Mouse (Mus musculus): ENCODE measurements around the gene Dnah3.

Gene Dnah3

DNA sequence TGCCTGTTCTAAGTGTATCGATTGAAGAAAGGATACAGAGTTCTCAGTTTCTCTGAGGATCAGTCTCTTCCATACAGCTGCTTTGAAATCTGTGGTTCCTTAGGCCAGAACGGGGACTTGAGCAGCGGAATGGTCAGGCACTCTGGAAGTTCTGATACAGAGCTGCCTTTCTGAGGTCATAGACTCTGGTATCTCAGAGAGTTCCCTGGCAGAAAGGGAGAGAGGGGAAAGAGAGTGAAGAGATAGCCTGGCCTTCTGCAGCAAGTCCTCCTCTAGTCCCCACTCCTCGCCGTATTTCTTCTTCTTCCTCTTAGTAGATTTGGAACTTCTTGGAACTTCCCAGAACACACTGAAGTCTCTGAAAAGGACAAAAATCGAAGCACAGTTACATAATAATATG, at the start of gene Dnah3:
Dnah3 (minus strand) TSS at position 101 of the 400 bp plus-strand sequence.
- DNase-seq (ENCODE audit: low read depth), result no peak

DNA sequence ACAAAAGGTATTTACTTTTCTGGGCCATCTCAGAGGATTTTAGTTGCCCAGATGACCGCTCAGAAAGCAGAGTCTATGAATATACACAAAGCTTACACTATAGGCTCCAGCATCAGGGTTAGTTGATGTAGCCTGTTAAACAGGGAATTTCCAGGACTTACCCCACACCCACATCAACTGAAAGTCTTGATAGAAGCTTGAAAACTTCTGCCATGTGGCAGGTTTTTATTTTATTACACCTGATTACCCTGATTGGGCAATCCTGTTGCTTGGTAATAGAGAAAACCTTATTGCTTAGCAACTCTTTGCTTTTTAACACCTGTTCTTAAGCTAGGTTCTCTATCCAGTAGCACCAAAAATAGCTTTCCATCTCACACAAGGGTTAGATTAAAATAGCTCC, 47.7 kb upstream of the Dnah3 start:
- no peak for DNase-seq (ENCODE audit: low read depth)

DNA sequence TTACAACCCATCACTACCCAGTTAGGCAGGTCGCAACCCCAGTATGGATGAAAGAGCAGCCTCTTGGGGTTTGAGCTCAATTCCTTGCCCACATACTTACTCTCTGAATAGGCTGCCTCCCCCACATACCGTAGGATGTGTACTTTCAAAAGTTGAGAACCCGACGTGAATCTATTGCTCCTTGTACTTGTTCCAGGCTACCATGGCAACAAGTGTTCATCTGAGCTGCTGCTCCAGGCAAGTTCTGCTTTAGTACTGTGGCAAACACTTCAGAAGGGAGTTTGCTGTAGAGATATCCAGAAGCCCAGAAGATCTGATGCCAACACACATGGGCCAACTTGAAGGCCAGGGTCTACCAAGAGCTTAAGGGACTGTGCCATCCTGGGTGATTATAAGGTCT, 33.9 kb upstream of the Dnah3 start:
- no peak for DNase-seq (ENCODE audit: low read depth)

DNA sequence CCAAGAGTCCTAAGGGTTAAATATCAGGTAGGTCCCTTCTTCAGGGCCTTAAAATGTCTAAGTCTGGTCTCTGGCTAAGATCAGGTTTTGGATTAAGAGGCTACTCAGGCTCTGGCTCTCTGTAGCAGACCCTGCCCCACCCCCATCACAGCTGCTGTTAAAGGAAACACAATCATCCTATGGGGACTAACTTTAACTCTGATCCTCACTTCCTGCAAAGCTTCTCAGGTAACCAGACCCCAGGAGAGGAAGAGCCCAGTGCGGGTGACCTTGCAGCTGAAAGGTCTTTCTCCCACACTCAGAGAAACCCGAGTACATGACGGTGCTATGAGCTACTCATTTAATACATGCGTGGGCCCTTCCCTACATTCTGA, 32.6 kb upstream of the Dnah3 start:
- DNase-seq (ENCODE audit: low read depth), result no peak

DNA sequence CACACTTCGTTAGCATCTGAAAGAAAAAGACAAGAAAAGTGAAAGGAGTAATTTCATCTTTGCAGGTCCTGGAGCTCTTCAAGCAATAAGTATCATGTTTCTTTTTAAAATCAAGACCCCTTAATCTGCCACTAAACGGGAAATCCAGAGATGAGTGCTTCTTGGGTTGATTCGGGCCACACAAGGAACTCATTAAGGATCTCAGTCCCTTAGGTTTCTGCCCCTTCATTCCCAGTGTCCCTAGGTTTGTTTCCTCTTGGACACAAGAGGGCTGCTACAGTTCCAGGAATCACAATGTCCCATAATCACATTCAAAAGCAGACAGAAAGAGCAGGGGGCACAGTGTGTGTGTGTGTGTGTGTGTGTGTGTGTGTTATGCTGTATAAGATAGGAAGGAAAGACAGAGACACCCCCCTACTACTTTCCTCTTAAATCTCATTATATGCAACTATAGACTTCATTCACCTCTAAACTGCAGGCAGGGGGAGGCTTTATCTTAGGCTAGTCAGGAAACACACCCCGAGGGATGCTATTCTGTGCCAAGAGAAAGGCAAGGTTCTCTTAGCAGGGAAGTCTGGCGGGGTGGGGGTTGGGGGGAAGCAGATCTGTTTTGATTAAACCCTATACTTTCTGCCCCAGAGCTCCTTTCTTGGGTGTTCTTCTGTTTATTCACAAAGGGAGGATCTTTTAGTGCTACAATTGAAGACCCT, 32.1 kb upstream of the Dnah3 start:
- no peak for DNase-seq (ENCODE audit: low read depth)

DNA sequence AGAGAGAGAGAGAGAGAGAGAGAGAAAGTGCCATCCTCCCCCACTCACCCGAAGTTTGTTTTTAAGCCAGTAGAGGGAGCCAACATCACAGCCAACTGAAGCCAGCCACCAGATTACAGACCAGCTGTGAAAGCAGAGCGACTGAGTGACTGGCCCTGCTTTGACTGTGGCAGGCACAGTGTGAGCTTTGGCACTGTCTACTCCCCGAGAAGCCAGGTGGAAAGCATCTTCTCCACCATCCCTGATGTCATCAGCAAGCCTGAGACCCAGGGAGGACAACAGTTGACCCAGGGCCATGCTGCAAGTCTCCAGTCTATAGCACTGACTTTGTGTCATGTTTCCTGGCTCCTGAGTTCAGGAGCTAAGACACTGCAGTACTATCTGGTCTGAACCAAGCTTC, 29.8 kb upstream of the Dnah3 start:
- DNase-seq (ENCODE audit: low read depth), result peak; percentile 37

DNA sequence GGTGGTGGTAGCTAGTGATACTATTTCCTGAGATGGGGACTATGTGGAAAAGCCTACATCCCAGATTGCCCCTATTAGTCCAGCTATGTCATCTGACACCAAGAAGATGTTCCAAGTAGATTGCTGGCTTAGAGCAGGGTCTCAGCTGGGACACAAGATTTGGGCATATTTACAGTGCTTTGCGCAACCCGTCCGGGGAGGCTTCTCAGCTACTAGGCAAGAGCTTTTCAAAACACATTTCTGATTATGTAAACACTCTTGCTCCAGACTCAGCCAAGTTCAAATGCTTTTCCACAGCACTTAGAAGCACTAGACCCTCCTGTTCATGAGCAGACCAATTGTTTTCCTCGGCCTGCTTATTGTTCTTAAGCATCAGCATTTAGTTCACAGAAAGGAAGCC, 28.7 kb upstream of the Dnah3 start:
- DNase-seq (ENCODE audit: low read depth), result no peak

DNA sequence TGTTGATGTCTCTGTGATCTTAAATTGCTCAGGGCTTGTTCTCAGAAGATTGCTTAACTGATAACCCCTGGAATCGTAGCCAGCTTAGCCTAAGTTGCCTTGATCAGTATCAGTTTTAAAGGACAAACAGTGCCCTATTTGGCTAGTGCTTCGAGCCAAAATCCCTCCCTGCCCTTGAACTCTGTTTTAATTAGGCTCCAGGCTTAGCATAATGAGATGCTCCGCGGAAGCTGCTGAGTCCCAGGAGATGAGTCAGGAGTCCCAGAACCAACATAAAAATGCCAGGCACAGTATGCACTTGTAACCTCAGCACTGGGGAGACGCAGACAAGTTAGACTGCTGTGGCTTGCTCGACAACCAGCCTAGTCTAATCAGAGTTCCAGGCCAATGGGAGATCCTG, 22.4 kb upstream of the Dnah3 start:
- no peak for DNase-seq (ENCODE audit: low read depth)

DNA sequence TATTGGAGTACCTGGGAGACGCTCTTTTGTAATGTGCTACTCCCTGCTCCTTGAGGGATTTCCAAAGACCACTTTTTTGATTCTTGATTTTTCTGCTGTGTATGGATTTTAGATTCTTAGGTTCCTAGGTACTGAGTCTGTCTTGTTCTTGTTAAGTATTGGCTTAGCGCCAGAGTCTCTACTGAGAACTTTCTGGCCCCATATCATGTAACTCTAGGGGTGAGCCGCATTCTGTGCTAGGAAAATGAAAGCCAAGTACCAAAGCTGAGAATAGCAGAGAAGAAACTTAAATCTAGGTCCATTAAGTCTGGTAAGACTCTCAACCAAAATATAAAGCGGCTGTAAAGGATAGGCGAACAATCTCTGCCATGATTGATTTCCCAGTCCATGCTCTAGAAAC, 21.9 kb upstream of the Dnah3 start:
- DNase-seq (ENCODE audit: low read depth), result no peak

DNA sequence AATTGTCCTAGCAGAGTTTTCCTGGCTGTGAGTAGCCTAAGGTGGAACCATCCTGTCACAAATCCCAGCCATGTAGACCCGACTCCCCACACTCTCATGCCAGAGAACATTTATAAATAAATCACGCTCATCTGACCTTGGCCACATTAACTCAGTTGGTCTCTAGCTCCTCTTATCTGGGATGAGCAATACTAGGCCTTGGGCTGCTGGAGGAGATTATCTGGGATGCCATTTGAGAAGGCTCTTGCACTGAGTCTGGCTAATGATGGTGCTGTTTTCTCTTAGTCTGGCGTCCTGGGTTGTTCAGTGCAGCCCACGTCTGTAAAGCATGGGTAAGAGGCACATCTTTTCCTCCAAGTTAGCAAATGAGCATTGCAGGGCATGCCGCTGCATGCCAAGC, 14.6 kb upstream of the Dnah3 start:
- no peak for DNase-seq (ENCODE audit: low read depth)

DNA sequence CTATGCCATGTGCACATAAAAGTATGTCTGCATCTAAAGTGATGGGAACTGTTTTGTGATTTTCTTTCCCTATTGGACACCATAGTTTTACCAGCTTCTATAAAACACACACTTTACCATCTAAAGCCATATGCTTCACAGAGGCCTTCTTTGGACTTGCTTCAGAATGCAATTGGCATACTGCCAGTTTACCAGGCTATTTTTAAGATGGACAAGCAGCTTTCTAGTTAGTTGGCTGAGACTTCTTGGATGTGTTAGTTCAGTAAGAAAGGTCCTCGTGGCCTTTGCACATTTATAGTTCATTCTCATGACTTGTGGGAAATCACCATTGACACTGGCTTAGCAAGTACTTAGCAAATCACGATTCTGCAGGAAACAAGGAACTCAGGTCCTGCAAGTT, 11.3 kb upstream of the Dnah3 start:
- no peak for DNase-seq (ENCODE audit: low read depth)

DNA sequence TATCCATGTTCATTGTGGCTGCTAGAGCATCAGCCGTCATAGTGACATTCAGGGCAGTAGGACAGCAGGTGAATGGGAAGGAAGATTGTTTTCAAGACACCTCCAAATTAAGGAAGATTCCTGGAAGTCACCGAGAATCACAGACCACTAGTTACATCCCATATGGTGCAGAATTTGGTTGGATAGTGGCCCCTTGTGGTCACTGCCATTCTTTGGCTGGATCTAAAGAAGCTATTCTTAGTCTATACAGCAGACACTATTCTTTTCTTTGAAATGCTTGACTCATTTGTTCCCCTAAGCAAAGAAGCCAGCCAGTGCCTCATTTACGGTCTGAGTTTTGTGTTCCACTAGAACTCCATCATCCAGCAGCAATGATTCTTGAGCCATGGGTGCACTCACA, 9.9 kb upstream of the Dnah3 start:
- peak; percentile 8 for DNase-seq (ENCODE audit: low read depth)

DNA sequence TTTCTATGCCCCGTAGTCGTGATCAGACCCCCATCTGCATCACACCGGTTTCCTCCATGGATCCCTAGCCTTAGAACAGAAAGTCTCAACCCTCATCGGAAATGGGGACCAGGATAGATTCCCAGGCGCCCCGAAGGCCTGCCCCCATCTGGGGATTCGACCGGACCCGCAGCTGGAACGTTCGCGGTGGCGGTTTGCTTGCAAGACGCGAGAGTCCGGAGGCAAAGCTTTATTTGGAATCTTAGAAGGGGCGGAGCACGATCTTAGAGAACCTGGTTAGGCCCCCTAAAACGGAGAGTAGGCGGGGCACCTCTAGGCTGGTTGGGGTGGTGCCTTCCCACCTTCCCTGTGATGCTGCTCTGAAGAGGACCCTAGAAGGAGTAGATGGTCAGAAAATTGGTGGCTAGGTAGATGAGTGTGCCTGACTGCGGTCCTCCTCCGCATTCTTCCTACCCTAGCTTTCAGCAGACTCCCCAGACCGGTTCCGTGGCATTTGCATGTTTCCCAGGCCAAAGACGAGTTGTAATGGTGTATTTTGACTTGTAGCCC, 8.0 kb upstream of the Dnah3 start:
- DNase-seq (ENCODE audit: low read depth), result no peak

DNA sequence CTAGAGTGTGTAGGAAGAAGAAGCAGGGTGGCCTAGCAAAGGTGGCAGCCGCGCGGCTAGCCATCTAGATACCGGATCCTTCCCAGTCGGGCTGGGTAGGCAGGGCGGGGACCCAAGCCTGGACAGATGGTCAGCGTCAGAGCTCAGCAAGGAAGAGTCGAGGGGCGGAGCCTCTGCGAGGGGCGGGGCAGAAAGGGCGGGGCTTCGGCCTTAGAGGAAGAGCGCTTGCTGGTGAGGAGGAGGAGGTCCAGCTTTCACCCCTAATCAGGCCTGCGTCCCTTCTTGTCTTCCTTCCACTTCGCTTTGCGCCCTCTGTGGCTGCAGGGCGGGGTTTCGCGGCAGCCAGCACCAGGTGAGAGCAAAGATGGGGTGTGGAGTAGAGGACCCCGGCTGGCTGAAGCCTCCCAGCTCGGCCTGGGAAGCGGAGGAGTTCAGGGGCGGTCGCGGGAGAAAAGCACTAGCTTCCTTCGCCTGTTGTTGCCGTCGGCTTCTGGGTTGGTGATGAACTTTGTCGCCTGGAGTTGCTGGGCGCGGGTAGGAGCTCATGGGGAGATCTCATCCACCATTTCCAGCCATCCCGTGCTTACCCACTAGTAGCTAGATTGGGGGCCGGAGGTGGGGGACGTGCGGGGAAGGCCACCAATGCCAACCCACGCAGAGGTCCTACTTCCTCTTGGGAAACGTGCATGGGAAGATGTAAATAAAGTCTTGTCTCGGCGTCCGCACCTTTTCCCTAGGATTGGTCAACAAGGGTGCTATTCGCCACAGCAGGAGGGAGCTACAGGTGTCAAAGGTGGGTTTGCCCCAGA, 7.3 kb upstream of the Dnah3 start, which contains the start of gene Tmem159:
Tmem159 (plus strand) TSS at position 190 of the 809 bp plus-strand sequence.
- no peak for DNase-seq (ENCODE audit: low read depth)

DNA sequence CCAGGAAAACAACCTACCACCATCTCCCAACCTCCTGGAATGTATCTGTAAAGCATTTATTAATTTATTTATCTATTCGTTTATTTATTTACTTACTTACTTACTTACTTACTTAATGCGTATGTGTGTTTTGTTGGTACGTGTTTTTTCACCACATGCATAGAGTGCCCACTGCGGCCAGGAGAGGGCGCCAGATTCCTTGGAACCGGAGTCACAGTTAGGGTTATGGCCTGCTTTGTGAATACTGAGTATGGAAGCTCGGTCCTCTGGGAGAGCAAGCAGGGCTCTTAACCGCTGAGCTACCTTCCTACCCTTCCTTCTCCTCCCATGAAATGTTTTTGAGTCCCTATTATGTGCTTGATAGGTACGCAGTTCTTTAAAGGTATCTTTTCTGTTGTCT, 3.3 kb upstream of the Dnah3 start:
- peak; percentile 53 for DNase-seq (ENCODE audit: low read depth)

DNA sequence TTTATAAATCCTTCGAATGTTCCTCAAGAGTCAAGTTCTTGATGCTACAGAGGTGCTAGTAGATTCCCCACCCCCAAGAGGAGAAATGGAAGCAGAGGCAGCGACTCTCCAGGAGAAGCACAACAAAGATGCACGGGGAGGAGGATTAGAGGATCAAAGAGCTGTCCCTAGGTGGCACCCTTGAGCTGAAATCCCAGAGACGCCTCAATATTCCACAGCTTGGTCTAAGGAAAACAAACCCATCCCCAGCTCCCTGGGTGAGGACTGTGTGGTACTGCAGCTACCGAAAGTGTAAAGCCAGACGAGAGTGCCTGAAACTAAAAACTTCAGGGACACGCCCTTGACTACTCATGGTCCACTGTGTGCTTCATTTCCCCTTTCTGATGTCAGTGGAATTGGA, 2.8 kb upstream of the Dnah3 start:
- DNase-seq (ENCODE audit: low read depth), result peak; percentile 18

DNA sequence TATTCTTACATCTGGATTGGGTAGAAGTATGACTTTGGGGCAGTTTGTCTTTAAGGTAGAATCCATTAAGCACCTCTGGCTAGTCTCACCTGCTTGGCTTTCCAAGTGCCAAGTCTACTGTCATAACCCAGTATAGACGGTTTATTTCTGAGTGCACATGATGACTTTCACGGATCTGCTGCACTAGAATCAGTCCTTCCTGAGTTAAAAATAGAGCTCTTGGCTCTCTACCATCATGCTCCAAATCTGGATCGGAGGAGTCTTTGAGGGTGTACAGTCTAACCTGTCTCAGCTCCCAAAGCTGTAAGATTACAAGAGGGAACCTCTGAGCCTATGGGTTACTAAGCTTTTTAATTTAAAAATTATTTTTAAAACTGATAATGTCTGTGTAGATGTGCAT, 864 bp downstream of the Dnah3 start:
- DNase-seq (ENCODE audit: low read depth), result no peak

DNA sequence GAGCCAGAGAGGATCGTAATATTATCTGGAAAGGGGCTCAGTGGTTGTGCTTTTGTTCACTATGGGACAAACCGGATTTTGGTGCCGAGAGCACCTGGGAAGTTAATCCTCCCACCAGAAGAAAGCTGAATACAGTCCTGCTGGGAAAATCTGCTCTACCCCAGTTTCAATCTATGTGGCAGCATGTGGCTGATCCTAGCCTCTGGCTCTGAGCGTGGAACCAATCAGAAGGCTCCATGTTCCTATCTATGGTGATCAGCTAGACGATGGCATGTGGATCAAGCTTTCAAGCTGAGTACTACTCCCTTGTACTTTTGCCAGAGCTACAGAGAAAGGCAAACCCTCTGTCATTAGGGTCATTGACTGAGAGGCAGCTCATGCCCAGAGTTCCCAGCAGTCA, 2.0 kb downstream of the Dnah3 start:
- DNase-seq (ENCODE audit: low read depth), result no peak

DNA sequence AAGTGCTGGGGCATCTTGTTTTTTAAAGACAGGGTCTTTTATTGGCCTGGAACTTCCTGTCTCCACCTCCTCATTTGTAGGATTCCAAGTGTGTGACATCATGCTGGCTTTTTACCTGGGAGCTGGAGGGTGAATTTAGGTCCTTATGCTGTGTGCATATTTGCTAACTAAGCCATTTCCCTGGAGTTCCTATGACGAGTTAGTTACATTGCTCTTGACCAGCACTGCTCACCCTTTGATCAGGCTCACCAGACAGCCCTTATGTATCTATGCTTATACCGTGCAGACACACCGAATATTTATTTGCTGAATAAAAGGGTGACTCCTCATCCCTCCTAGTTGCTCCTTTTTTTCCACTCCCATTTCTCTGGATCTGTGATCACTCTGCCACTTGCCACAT, 14.9 kb downstream of the Dnah3 start:
- no peak for DNase-seq (ENCODE audit: low read depth)

DNA sequence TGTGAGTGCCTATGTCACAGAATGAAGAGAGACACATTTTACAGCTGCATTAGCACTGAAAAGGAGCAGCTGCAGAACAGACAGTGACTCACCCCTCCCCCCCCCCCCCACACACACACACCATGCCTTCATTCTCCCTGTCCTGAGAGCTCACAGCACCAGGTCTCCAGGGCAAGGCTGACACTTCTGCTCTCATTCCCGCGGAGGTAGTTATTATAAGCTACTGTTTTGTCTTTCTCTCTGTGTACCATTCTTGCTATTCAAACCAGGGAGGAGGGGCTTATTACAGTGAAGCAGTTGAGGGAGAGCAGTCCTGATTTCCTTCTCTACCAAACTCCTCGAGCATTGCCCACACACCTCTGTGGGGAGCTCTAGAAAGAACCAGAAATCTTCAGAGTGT, 25.9 kb downstream of the Dnah3 start:
- DNase-seq (ENCODE audit: low read depth), result no peak

DNA sequence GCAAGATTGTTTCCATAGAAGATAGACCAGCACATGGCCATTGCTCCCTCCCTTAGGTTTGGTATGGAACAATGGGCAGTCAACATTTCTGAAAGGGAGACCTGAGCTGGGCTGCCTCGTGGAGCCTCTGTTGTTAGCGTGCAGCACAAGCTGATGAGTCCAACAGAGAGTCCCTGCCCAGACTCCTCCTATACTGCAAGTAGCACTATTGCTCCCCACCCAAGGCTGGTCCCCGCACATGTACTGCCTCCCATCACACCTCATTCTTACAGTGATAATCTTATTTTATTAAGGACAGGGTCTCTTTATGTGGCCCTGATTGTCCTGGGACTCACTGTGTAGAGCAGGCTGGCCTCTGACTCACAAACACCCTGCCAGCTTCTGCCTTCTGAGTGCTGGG, 27.0 kb downstream of the Dnah3 start:
- DNase-seq (ENCODE audit: low read depth), result no peak

DNA sequence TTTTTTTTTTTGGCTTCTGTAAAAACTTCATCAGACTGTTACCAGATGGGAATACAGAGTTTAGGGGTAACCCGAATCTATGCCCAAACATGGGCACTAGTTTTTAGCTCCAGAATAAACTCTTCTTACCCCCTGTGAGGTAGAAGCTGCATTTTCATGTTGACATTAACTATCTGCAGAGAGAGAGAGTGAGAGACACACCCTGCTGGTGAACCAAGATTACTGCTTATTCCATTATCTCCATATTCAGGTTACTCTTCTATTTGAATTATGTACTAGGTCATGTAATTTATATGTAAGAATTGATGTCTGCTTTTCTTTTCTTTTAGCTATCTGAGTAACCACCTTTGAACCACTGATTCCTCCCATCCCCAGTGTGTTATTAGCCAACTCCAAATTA, 31.0 kb downstream of the Dnah3 start:
- peak; percentile 13 for DNase-seq (ENCODE audit: low read depth)

DNA sequence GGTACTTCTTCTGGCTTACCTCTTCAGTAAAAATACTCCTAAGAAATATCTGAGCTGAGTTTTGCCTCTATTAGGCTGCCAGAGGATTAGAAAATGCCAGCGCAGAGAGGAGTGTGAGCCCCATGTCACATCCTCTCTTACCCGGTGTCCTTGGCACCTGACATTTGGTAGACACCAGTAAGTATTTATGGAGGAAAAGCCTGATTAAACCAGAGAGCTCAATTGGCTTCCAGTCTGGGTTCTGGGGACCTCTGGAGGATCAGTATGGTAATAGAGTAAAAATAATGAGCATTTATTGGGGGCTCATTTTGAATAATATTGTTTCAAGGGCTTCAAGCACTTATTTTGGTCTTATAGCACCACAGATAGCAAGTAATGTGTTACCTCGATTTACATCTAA, 39.6 kb downstream of the Dnah3 start:
- DNase-seq (ENCODE audit: low read depth), result no peak

DNA sequence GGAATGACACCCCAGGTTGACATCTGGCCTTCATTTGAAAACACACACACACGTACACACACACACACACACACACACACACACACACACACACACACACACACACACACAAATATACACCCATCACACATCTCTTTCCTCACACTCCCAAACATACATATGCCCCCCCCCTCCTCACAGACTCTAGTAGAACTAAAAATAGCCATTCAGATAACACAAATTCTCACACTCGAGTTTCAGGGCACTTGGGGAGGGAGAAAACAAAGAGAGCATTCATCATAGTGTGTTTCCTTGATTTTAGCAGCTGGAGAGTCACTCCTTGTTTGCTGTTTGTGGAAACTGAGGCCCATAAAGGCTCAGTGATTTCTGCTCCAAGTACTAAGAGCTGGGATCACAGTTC, 41.1 kb downstream of the Dnah3 start:
- DNase-seq (ENCODE audit: low read depth), result no peak

Data from 416B (cell line).